Mouse (Mus musculus) liver, adult 2 months (tissue): ENCODE measurements around the gene Enox1.

Experiments used
- CTCF ChIP-seq: fragments of 200-500 bp; IDR thresholded peaks from 2 replicates; pipeline ENCODE4 v1.5.1; 2011; ENCODE audit warnings: low read depth, low read length, control low read depth
- POLR2A ChIP-seq: fragments of 200-500 bp; IDR thresholded peaks from 2 replicates; pipeline ENCODE4 v1.6.1; 2011; ENCODE audit warnings: low read length, control low read depth; ENCODE audit not compliant: insufficient read depth; ENCODE audit errors: extremely low read depth

DNA sequence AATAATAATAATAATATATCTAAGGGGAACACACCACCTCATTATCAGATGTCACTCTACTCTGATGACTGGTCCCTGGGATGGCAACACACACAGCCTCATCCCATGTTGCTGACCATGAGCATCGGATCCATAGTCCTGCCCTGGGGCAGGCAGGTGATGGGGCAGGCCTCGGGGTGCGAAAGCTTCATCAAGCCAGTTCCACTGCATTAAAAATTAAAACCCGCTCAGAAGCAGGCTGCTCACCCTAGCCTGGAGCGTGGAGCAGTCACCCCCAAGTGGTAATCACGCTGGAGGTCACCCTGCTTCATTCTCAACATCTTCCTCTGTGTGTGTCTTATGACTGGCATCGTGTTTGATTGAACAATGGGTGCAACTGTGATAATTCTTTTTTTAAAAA lies 321.6 kb downstream of the Enox1 start:
- no peak for TF ChIP-seq POLR2A
- no peak for TF ChIP-seq CTCF
